Mouse (Mus musculus): ENCODE measurements around the gene Styxl1.

GRCm38 (mm10) chr5:135761881-135762280 lies 16.3 kb downstream of the Styxl1 start:
- no peak for TF ChIP-seq CTCF (IDR thresholded peaks at IDR 0.05; ENCODE audit: borderline replicate concordance, control insufficient read depth, extremely low read depth, insufficient read depth, low read length, poor library complexity)
- TF ChIP-seq POLR2A (IDR thresholded peaks at IDR 0.05; ENCODE audit: control insufficient read depth, extremely low read depth, insufficient read depth, low read length, poor library complexity) = no peak

Data from thymus, adult 2 months (tissue).